In the genomic region with DNA sequence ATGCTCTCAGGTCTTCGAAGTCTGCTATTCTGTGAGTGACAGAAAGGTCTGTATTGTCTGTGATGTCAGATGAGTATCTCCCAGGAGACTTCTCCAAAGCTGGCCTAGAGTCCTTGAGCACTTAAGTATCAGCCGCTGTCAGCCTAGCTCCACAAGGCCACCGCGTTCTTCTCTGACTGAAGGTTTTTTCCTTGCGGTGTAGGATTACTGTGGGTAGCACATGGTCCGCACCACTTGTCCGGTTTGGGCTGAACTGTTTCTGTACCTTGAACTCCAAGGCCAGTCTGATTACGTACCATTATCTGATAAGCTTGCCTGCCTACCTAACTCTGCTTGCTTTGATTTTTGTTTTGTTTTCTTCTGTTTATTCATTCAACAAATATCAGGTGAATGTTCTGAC, we compare ENCODE assay signal across 26 mouse cellular contexts. TPM values are rescaled to one million over a fixed set of nuclear protein-coding genes. Genes with fewer than 3 reads are reported as not detected.
DNase-seq lines count a peak whose midpoint lies in the region; ATAC-seq lines count a peak whose summit lies in the region.
"Had no signal": no experiment of that assay in that cellular context is flagged by ENCODE, and none has a peak within 500 bp of the region (broad histone marks: within the 10 kb centered on the region; RNA-seq: fewer than 3 reads in every experiment).

No protein-coding gene starts in this region.

- H3K4me2 ChIP-seq in liver, embryonic 11.5 days, result no peak overlapping the region
- H3K4me2 ChIP-seq: embryonic facial prominence, embryonic 13.5 days; forebrain, embryonic 12.5 days; forebrain, embryonic 15.5 days; hindbrain, embryonic 13.5 days had no signal

- H3K9me3 ChIP-seq in heart, embryonic 10.5 days, result no peaks in the 10 kb centered on the region
- H3K9me3 ChIP-seq in liver, embryonic 11.5 days (ENCODE audit: control insufficient read depth, low read length), result no peaks in the 10 kb centered on the region
- H3K9me3 ChIP-seq: embryonic facial prominence, embryonic 10.5 days; embryonic facial prominence, embryonic 13.5 days; forebrain, embryonic 12.5 days; forebrain, embryonic 15.5 days; hindbrain, embryonic 10.5 days; hindbrain, embryonic 13.5 days had no signal

- H3K27me3 ChIP-seq in heart, embryonic 10.5 days (ENCODE audit: insufficient read depth, poor library complexity, severe bottlenecking), result no peaks in the 10 kb centered on the region
- no peaks in the 10 kb centered on the region for H3K27me3 ChIP-seq in liver, embryonic 11.5 days (replicated peaks; ENCODE audit: control insufficient read depth, insufficient read depth, low read length)
- H3K27me3 ChIP-seq: embryonic facial prominence, embryonic 13.5 days; forebrain, embryonic 12.5 days; forebrain, embryonic 15.5 days; hindbrain, embryonic 13.5 days had no signal

- peak overlapping the region; percentile 86; the same call in 1 of the 2 replicates for H3K27ac ChIP-seq in heart, embryonic 10.5 days
- no peak overlapping the region for H3K27ac ChIP-seq in liver, embryonic 11.5 days (ENCODE audit: low read depth, low read length)
- H3K27ac ChIP-seq: embryonic facial prominence, embryonic 10.5 days; embryonic facial prominence, embryonic 13.5 days; forebrain, embryonic 12.5 days; forebrain, embryonic 15.5 days; hindbrain, embryonic 10.5 days; hindbrain, embryonic 13.5 days had no signal

- no peak overlapping the region for H3K4me3 ChIP-seq in heart, embryonic 10.5 days
- H3K4me3 ChIP-seq in liver, embryonic 11.5 days (ENCODE audit: low read depth, low read length), result no peak overlapping the region
- H3K4me3 ChIP-seq: embryonic facial prominence, embryonic 10.5 days; embryonic facial prominence, embryonic 13.5 days; erythroblast, embryonic 14.5 days; forebrain, embryonic 12.5 days; forebrain, embryonic 15.5 days; hindbrain, embryonic 10.5 days; hindbrain, embryonic 13.5 days had no signal

- H3K4me1 ChIP-seq in heart, embryonic 10.5 days, result peaks cover 25% of the 10 kb centered on the region
- no peaks in the 10 kb centered on the region for H3K4me1 ChIP-seq in liver, embryonic 11.5 days (replicated peaks; ENCODE audit: control insufficient read depth, insufficient read depth, low read length)
- H3K4me1 ChIP-seq: forebrain, embryonic 12.5 days; forebrain, embryonic 15.5 days; hindbrain, embryonic 13.5 days had no signal

- H3K36me3 ChIP-seq in heart, embryonic 10.5 days, result no peaks in the 10 kb centered on the region
- no peaks in the 10 kb centered on the region for H3K36me3 ChIP-seq in liver, embryonic 11.5 days (ENCODE audit: control insufficient read depth, insufficient read depth, low read length)
- H3K36me3 ChIP-seq: embryonic facial prominence, embryonic 10.5 days; embryonic facial prominence, embryonic 13.5 days; forebrain, embryonic 12.5 days; forebrain, embryonic 15.5 days; hindbrain, embryonic 10.5 days; hindbrain, embryonic 13.5 days had no signal

- DNase-seq in adrenal gland, adult (ENCODE audit: inconsistent age in 2 of 2, low spot score in 1 of 2), result peak; percentile 66 to 67
- DNase-seq in adrenal gland, postnatal 4 days (ENCODE audit: low spot score in 2 of 2), result no peak
- peak; percentile 37 for DNase-seq in adrenal gland, postnatal 14 days
- DNase-seq in adrenal gland, postnatal 25 days, result no peak
- DNase-seq in heart, embryonic 10.5 days (ENCODE audit: low spot score), result no peak
- DNase-seq in heart, postnatal 4 days, result no peak
- peak; percentile 17 to 38 for DNase-seq in adrenal gland, postnatal 36 days
- DNase-seq in liver, embryonic 11.5 days (ENCODE audit: low spot score), result no peak
- DNase-seq: cerebellum, adult 11-12 months; cerebellum, adult 8-10 months; cerebellum, postnatal 10 days; cerebellum, postnatal 36 days; embryo, embryonic 11 days; gastrocnemius, postnatal 10 days; heart, adult 11 months; kidney, adult 11 months; kidney, adult 8-10 months had no signal

- WGBS in heart, embryonic 10.5 days, result 72% methylated on average over 8 of the region's 8 CpGs
- WGBS in liver, embryonic 11.5 days, result 79% methylated on average over 8 of the region's 8 CpGs

- no peak overlapping the region for H3K9ac ChIP-seq in liver, embryonic 11.5 days (ENCODE audit: low read depth, low read length)
- H3K9ac ChIP-seq: embryonic facial prominence, embryonic 13.5 days; forebrain, embryonic 12.5 days; forebrain, embryonic 15.5 days; hindbrain, embryonic 13.5 days had no signal

- no peak for ATAC-seq in liver, embryonic 11.5 days (replicated peaks; ENCODE audit: low FRiP score)
- ATAC-seq: activated CD4-positive, CD25-positive, alpha-beta regulatory T cell, adult 4 months; forebrain, embryonic 15.5 days; hindbrain, embryonic 16.5 days had no signal

RNA-seq across cellular contexts. Expression of a gene that starts 47.1 kb away (rescaled TPM):
- 10 to 100 TPM; 16.4 to 18.2 TPM for total RNA-seq in adrenal gland, postnatal 4 days (2021)
- 8.2 and 8.9 TPM in 2 replicates for total RNA-seq in adrenal gland, postnatal 14 days (2021)
- total RNA-seq in adrenal gland, postnatal 25 days (2021), result 6.4 and 6.6 TPM in 2 replicates
- 1.8 and 2.4 TPM in 2 replicates for polyA plus RNA-seq in heart, embryonic 10.5 days (2016; fragmentation: Nextera tagmentation; extraction: Ambion mirVana)
- total RNA-seq in heart, postnatal 4 days (2021), result 10 to 100 TPM; 13.6 to 17.1 TPM
- 1 to 10 TPM; 7.0 to 8.4 TPM for total RNA-seq in adrenal gland, postnatal 36 days (2021)
- 0.69 and 1.0 TPM in 2 replicates for polyA plus RNA-seq in liver, embryonic 11.5 days (2014; fragmentation: Nextera tagmentation; extraction: Ambion mirVana)
- polyA plus RNA-seq: activated CD4-positive, CD25-positive, alpha-beta regulatory T cell, adult 4 months; erythroblast, embryonic 14.5 days had no signal

Comparison
In these comparisons a context has a peak if more than half of its experiments do, and no peak if none do; other contexts are left out.
1. DNase-seq: peak in adrenal gland, adult (2 of 2), adrenal gland, postnatal 14 days (single experiment) and adrenal gland, postnatal 36 days (2 of 2); none in adrenal gland, postnatal 4 days (0 of 2), adrenal gland, postnatal 25 days (single experiment), heart, embryonic 10.5 days (single experiment), heart, postnatal 4 days (single experiment) and liver, embryonic 11.5 days (single experiment).